In the genomic region with DNA sequence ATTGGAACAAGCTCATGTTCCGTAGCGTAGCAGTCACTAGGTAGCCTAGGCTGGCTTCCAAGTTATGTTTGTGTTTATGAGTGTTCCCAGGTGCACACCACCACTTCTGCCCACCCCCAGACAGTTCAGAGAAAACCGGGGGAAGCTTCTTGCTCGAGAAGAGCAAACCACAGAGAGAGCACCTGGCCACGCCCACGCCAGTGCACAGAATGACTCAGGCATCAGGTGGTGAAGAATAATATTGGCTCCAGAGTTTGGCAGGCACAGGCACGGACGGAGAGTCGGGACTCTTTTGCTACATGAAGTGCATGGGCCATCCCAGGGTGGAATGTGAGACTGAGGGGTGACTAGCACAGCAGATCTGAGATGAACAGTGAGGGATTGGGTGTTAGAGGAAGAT, we compare ENCODE assay signal across 18 mouse cellular contexts.
DNase-seq lines count a peak whose midpoint lies in the region; ATAC-seq lines count a peak whose summit lies in the region.
"Had no signal": no experiment of that assay in that cellular context is flagged by ENCODE, and none has a peak within 500 bp of the region (broad histone marks: within the 10 kb centered on the region; RNA-seq: fewer than 3 reads in every experiment).

No protein-coding gene starts in this region.

- intact Hi-C loops in heart, postnatal 25 days (cut with DNase I), result no loop called here

- DNase-seq in CD4-positive helper T cell, adult 2 months (ENCODE audit: low read depth, low spot score), result peak; percentile 81
- peak; percentile 18 for DNase-seq in NIH3T3 (ENCODE audit: low read depth)
- DNase-seq in thymus, postnatal 10 days (ENCODE audit: low spot score in 2 of 2), result peak; percentile 3 to 10
- no peak for DNase-seq in heart, postnatal 25 days (ENCODE audit: low spot score)
- no peak for DNase-seq in spleen, postnatal 14 days (ENCODE audit: low spot score in 2 of 2)
- DNase-seq in natural killer cell, adult 2 months (ENCODE audit: low spot score in 2 of 2), result no peak
- DNase-seq in urinary bladder, postnatal 36 days (ENCODE audit: low spot score in 2 of 2), result no peak
- DNase-seq: adrenal gland, postnatal 10 days; cerebellum, adult 11-12 months; cerebellum, postnatal 14 days; gastrocnemius, postnatal 10 days; heart, adult 11 months; heart, postnatal 14 days; midbrain, embryonic 14.5 days had no signal

- ATAC-seq in inflammation-experienced regulatory T-cells, adult 6 months, result peak; percentile 85
- ATAC-seq: forebrain, embryonic 14.5 days; intestine, postnatal 0 days; lung, postnatal 0 days had no signal

Comparison
In these comparisons a context has a peak if more than half of its experiments do, and no peak if none do; other contexts are left out.
1. DNase-seq: peak in CD4-positive helper T cell, adult 2 months (single experiment), NIH3T3 (single experiment) and thymus, postnatal 10 days (2 of 2); none in heart, postnatal 25 days (single experiment), spleen, postnatal 14 days (0 of 2), natural killer cell, adult 2 months (0 of 2) and urinary bladder, postnatal 36 days (0 of 2).